Mouse (Mus musculus) lung, adult 2 months (tissue): ENCODE measurements around the gene Trp53inp2.

Source experiments
- CTCF ChIP-seq: fragments of 200-500 bp; IDR thresholded peaks from 2 replicates; pipeline ENCODE4 v1.5.1; 2011; ENCODE audit warnings: mild to moderate bottlenecking, low read length, control low read depth; ENCODE audit not compliant: insufficient read depth
- POLR2A ChIP-seq: fragments of 200-500 bp; IDR thresholded peaks from 2 replicates; pipeline ENCODE4 v1.6.1; 2011; ENCODE audit warnings: low read depth, mild to moderate bottlenecking, control low read depth, low read length, borderline replicate concordance; ENCODE audit errors: extremely low read depth

DNA sequence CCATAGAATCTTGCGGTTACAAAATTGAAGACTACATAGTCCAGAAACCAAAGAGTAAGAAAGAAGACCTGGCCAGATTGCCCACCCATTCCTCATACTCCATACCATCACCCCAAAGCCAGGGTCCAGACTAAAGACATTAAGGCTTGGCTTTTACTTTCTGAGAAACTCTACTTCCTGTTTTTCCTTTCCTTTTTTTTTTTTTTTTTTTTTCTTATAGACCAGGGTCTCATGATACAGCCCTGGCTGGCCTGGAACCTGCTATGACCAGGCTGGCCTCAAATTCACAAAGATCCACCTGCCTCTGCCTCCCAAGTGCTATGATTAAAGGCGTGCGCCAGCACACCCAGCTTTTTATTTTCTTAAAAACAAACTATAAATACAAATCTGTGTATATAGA lies 44.6 kb upstream of the Trp53inp2 start:
- TF ChIP-seq POLR2A, result no peak
- no peak for TF ChIP-seq CTCF
